Mouse (Mus musculus) mesoderm, embryonic 11.5 days (tissue): Measurements from ENCODE around the gene Pbx4.
A peak's percentile ranks its signal among the peaks of the same experiment; 100 is the strongest.

Experiments
- DNase-seq: peaks from one replicate; pipeline ENCODE4 v3.0.0-alpha.2; 2012; ENCODE audit warnings: low read depth, low spot score

Pbx4 gene

DNA sequence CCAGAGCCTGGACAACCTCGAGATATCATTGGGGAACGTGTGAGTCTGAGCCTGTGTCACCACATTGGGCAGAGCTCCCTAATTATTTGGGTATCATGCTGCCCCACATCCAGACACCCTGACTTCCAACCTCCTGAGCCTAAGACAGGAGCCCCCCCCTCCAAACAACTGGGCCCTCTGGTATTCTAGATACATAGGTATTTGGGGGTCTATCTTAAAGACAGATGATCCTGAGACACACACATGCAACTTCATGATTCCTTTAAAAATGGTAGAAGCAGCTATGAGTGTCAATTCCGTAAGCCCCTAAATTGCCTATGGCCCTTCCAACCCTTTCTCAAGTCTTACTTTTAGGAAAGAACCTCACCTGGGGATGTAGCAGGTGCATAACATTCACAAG is 22.5 kb upstream of the Pbx4 start:
- no peak for DNase-seq

DNA sequence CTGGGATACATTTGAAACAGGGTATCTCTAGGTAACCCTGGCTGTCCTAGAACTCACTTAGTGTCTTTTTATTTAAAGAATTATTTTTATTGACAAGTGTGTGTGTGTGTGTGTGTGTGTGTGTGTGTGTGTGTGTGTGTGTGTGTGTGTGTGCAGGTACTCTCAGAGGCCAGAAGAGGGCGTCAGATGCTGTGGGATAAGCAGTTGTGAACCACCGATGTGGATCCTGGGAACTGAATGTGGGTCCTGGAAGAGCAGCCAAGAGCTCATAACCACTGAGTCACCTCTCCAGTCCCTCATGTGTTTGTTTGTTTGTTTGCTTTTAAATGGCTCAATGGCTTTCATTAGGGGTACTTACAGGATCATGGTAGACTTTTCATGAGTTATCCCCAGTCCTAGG is 17.4 kb upstream of the Pbx4 start:
- DNase-seq = no peak

DNA sequence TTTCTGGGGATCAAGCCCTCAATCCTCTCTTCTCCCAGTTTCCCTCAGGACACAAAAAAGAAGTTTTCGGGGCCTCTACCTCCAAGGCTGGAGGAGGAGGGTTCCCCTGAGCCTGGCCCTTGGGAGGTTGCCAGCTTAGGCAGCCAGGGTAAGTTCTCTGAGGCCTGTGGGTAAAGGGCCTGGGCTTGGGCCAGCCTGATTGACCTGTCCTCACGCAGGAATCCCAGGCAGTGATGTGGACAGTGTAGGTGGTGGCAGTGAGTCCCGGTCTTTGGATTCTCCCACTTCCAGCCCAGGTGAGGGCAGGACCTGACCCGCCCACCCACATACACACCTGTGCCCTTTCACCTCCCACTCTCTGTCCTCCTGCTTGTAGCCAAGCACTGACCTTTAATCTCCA is 16.9 kb upstream of the Pbx4 start:
- no peak for DNase-seq

DNA sequence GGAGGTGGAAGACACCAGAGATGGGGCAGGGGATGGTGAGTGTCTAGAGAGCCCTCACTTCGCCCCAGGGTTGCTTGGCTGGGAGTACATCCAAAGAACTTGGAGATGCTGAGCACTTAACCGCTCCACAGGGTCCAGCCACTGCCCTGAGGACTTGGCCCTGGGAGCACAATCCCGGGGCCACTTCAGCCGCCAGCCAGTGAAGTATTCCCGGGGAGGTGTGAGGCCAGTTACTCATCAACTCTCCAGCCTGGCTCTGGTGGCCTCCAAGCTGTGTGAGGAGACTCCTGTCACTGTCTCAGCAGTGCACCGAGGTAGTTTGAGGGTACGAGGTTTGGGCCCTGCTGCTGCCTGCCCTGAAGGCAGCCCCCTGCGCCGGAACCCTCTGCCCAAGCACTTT is 11.8 kb upstream of the Pbx4 start:
- no peak for DNase-seq

DNA sequence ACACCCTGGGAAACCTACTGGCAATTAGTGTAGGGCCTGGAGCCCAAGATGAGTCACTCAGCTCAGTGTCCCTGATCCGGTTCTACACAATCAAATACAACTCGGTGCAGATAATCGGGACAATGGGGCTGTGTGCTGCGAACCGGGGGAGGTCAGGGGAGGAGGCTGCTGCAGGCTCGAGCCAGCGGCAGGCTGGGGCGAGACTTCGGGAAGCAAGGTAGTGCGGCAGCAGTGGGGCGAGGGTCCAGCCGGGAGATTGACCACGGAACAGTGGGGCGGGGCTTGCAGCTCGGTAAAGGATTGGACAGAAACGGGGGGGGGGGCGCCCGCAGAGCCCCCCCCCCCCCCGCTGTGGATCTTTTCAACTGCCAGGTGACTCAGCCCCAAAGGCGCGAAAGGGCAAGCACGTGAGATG is 10.3 kb upstream of the Pbx4 start:
- DNase-seq = peak; percentile 68

DNA sequence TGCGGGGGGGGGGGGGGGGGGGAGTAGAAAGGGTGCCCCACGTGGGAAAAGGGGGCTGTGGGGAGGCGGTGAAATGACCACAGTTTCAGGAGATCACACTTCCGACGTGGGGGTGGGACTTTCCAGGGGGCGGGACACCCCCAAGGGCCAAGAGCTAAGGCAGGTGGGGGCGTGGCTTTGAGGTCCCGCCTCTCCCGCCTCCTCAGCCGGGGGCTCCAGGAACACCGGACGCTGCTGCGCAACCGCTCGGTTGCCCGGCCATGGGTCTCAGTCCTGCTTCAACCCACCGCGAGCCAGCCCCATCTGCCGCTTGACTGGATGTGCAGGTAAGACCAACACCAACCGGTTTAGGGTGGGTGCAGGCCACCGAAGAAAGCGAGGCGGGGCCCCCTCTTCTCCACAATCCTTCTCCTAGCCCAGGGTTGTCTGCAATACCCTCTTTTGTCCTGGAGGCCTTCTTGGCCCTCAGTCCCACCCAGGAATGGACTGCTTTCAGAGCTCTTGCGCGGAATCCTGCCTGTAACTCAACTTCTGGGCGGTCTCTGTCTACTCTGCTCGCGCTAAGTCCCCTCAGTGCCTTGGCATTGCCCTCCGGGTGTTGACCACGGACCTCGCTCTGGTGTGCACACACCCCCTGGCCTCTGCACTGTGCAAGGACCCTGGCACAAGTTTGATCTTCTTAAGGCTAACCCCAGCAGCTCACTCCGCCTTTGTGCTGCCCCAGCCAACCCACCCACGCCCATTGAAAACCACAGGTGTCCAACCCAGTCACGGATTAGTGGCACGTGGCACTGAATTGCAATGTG is 9.7 kb upstream of the Pbx4 start, which contains the start of gene Lpar2:
Gene Lpar2, plus strand, starts transcription at position 44 of the 806 bp plus-strand sequence.
- DNase-seq = peak; percentile 76

DNA sequence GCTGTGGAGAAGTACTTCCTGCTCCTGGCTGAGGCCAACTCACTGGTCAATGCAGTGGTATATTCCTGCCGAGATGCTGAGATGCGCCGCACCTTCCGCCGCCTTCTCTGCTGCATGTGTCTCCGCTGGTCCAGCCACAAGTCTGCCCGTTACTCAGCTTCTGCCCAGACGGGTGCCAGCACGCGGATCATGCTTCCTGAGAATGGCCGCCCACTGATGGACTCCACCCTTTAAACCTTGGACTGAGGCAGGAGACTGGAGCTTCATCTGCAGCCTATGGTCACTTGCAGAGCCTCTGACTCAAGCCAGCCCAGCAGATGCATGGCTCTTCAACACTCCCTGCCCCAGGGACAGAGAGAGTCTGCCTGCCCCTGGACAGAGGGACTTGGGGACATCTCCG is 5.9 kb upstream of the Pbx4 start:
- DNase-seq = no peak

DNA sequence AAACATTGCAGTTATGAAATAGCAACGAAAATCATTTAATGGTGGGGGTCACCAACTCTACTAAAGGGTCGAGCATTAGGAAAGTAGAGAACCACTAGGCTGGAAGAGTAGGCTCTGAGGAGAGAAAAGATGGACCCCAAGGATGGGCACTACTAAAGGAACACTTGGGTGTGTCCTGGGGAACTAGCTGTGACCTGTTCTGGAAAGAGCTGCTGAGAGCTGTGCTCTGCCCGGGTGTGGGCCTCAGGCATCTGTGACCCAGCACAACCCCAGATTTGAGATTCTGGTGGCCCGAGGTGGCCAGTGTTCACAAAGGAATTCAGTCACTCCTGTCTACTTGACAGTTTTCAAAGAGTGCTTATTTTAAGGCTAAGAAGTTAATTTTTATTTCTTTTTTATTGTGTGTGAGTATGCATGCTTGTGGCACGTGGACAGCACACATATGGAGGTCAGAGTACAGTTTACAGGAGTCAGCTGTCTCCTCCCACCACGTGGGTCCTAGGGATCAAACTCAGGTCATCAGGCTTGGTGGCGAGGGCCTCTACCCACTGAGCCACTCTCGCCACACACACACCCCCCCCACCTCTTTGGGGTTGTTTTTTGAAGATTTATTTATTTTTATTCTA is 4.9 kb downstream of the Pbx4 start:
- DNase-seq = no peak

DNA sequence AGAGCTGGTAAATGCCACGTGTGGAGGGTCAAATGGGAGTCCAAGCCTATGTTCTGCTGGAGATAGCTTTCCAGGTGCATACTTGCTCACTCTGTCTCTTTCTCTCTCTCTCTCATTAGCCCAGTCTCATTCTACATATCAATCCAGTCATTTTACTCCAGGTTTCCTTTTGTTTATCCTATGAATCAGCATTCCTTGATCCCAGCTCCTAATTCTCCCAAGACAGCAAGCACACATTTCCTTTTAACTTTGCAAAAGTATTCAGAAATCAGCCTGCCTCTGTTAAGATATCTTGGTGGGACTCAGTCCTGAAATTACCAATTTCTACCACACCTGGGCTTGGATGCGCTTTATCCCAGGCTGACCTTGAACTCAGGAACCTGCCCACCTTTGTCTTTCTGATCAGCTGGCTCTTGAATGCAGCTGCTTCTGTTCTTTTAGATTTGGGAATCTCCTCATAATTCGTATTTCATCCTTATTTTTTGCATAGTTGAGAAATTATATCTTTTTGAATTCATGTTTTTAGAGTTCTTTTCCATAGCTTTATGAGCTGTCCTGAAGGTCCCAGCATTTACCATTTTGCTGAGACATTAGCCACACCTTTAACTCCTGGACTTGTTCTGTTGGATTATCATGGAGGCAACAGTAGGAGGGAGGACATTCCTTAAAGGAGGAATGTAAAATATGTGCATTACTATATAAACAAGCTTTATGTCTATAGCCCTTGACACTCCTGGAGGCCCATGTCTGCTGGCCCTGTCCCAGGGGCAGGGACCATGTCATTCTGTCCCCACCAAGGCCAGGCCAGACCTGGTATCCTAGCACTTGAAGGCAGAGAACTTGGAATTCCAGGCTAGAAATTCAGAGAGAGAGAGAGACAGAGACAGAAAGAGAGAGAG is 15.1 kb downstream of the Pbx4 start:
- no peak for DNase-seq

DNA sequence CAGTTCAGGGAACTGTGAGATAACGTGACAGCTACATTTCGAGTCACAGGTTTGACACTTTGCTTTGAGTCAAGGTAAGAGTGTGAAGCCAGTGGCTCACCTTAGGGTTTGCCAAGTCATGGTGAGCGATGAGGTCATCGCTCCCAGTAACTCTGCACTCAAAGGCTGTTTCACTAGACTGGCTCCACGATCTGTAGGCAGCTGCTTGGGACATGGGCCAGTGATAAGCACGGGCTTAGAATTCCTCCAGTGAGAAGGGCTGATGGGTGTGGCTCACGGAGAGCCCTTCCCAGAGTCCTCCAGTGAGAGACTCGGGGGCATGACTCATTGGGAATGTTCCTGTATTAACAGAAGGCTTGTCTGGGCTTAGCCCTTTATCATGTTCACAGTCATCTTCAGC is 16.7 kb downstream of the Pbx4 start:
- no peak for DNase-seq

DNA sequence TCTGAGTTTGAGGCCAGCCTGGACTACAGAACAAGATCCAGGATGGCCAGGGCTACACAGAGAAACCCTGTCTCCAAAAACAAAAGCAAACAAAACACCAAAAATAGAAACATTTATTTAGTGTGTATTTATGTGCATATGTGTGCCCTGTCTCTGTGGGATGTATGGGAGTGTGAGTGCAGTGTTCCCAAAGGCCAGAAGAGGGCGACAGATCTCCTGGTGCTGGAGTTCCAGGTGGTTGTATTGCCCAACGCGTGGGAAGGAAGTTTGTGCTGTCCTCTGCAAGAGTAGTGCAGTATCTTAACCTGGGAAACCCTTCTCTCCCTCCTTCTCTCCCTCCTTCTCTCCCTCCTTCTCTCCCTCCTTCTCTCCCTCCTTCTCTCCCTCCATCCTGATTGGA is 17.6 kb downstream of the Pbx4 start:
- no peak for DNase-seq

DNA sequence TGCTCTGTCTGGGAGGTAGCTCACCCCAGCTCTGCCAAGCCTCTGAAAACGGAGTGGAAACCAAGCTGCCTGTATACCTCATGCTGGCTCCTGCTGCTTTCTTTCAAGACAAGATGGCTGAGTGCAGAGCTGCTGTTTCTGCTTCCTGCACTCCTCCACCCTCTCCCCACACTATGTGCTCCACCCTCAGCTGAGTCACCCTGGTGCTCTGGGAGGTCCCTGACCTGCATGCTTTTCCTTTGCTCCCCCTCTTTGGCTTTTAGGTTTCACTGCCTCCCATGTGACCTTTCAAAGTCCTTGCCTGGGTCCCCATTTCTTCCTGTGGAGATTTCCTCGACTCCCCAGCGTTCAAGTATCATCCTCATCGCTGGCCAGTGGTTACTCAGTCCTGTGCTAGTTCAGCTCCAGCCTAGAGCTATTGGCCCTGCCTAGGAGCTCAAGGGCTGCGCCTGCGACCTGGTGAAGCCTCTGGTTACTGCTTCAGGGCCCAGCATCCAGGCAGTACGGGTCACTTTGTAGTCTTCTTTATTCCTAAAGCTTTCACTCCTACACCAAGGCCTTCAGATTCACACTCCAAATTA is 18.7 kb downstream of the Pbx4 start:
- DNase-seq = no peak

DNA sequence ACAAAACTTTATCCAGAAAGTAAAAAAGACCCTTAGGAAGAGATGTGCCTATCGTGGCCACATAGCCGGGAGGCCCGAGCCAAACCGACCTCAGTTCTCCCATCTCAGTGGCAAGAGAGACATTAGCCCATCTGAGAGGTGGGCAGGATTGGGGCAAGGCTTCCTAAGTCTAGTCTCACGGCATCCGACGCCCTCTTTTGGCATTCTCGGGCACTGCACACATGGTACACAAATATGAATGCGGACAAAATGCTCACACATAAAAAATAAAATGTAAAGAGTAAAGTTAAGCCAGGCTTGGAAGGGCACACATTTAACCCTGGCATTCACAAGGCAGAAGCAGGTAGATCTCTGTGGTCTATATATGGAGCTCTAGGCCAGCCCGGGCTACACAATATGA is 21.6 kb downstream of the Pbx4 start:
- DNase-seq = no peak

DNA sequence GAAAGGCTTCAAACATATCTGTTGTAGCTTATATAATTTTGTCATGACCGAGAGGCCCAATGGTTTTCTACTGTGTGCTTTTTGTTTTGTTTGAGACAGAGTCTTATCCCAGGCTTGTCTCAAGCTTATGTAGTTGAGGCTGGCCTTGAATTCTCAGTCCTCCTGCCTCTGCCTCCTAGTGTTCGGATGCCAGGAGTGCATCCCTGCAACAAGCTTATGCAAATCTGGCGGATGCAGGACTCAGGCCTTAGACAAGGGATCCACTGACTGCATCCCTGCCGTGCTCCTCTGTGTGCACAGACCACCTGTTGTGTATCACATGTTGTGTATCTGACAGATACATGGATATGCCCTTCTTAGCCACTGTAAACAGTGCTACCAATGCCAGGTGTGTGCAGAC is 28.5 kb downstream of the Pbx4 start:
- no peak for DNase-seq

DNA sequence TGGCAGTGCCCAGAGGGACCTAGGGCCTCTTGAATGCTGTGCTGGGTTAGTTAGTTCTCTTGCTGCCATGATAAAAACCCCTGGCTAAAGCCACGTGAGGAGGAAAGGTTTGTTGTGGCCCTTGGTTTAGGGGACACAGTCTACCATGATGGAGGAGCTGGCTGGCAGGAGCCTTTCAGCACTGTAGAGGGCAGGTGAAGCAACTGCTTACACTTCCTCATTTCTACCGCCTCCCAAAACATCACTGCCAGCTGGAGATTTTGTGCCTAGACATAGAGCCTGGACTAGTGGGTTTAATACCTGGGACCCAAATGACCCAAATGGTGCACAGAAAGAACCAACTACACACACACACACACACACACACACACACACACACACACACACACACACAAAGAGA is 29.0 kb downstream of the Pbx4 start:
- no peak for DNase-seq

DNA sequence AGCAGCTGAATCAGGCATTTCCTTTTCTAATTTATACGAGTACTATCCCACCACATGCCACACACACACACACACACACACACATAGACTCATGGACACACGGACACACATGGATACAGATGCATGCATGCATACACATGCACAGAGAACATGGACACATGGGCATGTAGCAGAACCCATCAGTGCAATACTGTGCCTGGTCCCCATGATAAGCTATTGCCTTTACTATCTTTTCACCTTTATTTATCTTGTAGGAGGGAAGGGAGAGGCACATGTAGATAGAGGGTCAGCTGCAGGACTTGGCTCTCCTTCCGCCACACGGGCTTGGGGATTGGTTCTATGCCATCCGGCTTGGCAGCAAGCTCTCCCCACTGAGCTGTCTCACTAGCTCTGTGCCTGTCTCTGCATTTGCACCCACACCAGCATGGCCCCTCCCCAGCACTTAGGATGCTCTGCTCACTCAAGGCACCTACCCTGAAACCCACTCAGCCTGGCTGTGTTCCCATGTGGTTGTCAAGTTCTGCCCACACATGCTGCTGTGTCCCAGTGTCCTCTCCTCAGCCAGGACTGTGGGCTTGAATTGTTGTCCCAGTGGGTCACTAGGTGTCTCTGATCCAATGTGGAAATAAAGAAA is 31.2 kb downstream of the Pbx4 start:
- DNase-seq = no peak

DNA sequence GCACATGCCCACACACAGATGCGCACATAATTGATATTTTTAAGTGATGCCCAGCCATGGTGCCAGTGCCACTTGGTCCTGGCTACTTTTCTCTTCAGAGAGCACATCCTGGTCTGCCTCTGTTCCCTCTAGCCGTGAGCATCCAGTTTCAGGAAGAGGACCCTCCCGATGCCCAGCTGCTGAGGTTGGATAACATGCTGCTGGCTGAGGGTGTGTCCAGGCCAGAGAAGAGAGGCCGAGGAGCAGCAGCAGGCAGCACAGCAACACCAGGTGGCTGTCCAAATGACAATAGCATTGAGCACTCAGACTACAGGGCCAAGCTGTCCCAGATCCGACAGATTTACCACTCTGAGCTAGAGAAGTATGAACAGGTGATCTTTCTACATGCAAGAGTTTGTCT is 31.9 kb downstream of the Pbx4 start:
- no peak for DNase-seq

DNA sequence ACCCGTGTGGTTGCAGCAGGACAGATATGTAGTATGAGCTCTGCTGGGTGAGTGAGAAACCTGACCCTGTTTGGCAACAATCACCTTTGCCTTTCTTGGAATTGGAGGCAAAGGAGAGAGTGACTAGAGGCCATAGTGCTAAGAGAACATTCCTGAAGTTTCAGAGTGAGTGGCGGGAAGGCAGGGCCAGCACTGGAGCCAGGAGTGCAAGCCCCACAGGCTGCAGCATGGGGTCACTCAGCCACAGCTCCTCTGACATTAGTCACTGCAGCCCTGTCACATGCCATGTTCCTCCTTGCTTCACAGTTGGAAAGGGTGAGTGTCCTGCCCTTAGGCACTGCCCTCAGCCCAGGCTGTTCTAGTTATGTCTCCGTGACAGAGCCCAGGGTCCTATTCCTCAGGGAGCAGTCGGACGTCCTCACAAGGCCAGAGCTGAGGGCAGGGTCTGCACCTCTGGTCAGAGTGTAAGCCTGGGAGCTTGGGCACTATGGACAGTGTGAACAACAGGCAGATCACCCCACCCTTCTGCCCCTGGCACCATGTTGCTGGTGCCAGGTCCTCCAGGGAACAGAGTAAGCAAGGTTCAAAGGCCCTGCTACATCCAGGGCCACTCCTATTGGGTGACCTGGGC is 35.5 kb downstream of the Pbx4 start:
- DNase-seq = no peak

DNA sequence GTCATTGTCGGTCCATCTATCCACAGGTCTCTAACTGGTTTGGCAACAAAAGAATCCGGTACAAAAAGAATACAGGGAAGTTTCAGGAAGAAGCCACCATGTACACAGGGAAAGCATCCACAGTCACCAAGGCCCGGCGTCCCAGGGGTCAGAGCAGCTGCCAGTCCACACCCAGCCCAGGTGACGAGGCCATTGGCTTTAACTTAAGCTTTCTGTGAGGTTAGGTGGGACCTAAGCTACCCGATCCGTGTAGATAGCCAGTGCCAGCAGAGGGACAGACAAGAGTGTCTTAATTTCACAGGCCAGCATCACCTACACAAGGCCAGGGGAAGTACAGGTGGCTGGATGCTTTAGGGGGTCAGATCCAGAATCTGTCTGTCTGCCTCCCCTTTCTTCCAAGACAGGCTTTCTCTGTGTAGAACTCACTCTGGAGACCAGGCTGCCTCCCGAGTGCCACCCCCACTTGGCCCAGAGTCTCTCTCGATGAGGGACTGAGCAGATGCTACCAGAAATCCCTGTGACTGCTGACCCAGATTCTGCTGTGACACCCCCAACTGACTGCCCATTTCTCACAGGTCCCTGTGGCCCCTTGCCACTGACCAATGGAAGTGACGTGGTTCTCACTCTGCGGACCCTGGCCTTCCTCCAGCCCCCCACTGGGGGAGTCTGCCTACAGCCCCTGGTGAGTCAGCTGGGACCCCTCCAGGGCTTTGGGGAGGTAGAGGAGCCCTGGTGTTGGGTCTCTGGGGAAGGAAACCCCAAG is 37.9 kb downstream of the Pbx4 start:
- DNase-seq = no peak

DNA sequence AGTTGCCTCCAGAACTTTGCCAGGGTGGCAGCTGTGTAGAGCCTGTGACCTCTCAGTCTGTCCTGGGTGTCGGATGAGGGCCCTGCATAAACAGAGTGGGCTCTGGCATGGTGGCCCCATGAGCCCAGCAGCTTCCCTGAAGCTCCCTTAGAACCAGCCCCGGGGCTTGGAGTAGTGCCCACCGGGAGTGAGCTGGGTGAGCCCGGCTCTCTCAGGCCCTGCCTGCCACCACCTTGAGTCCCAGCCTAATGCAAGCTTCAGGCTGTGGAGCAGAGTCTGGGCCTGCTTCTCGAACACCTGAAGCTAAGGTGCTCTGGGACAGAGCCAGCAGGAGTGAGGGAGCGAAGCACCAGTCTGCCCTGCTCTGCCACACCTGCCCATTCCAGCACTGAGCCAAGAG is 38.6 kb downstream of the Pbx4 start:
- no peak for DNase-seq
